Comparison of ENCODE assay signal across 18 mouse cellular contexts in the genomic region with DNA sequence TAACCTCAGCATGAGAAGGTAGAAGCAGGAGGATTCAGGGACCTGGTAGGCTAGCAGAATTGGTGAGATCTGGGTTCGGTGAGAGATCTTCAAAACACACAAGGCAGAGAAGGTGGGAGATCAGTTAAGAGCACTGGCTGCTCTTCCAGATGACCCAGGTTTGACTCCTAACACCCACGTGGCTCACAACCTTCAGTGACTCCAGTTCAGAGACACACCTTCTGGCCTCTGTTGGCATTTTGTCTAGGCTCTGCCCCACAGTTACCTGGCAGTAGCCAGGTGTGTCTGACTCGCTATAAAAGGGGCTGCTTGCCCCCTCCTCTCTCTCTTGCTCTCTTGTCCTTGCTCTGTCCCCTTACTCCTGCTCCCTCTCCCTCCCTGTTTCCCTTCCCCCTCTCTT.
"Had no signal": no experiment of that assay in that cellular context is flagged by ENCODE, and none has a peak within 500 bp of the region (broad histone marks: within the 10 kb centered on the region; RNA-seq: fewer than 3 reads in every experiment).

No protein-coding gene starts in this region.

- H3K27me3 ChIP-seq: midbrain, embryonic 12.5 days; neural tube, embryonic 13.5 days; neural tube, embryonic 15.5 days had no signal

- ATAC-seq: midbrain, embryonic 16.5 days had no signal

- H3K9ac ChIP-seq: lung, embryonic 14.5 days; midbrain, embryonic 12.5 days; neural tube, embryonic 15.5 days had no signal

- H3K4me3 ChIP-seq: midbrain, embryonic 10.5 days; midbrain, embryonic 12.5 days; myocyte; neural tube, embryonic 13.5 days; neural tube, embryonic 15.5 days had no signal

- H3K36me3 ChIP-seq: midbrain, embryonic 10.5 days; midbrain, embryonic 12.5 days; neural tube, embryonic 13.5 days; neural tube, embryonic 15.5 days had no signal

- H3K27ac ChIP-seq: midbrain, embryonic 10.5 days; midbrain, embryonic 12.5 days; neural tube, embryonic 13.5 days; neural tube, embryonic 15.5 days had no signal

- H3K4me1 ChIP-seq: midbrain, embryonic 12.5 days had no signal

- DNase-seq: lung, embryonic 14.5 days; lung, postnatal 10 days; lung, postnatal 4 days; midbrain, embryonic 14.5 days; retina, postnatal 1 day; right cerebral cortex, adult 18-20 months; right cerebral cortex, postnatal 25 days; right cerebral cortex, postnatal 4 days; spleen, adult 18-20 months; thymus, adult 18-20 months; thymus, postnatal 14 days; thymus, postnatal 36 days had no signal

- H3K9me3 ChIP-seq: midbrain, embryonic 10.5 days; midbrain, embryonic 12.5 days; neural tube, embryonic 13.5 days; neural tube, embryonic 15.5 days had no signal

- H3K4me2 ChIP-seq: lung, embryonic 14.5 days; midbrain, embryonic 12.5 days; neural tube, embryonic 13.5 days; neural tube, embryonic 15.5 days had no signal
